Mouse (Mus musculus) MEL-GATA-1-ER (cell line): ENCODE measurements at regions not wholly inside any gene's neighbourhood (a gene's known extent, or its start where the extent isn't known, plus 50 kb on each side); places are given as distances from the start of the nearest gene placed in this dataset.
"Not testable (repeated sequence)": the region's sequence is repeated elsewhere in the genome, so short reads cannot be mapped to it uniquely, and the experiment has no call there.

Experiments used
- DNase-seq: peaks from one replicate; pipeline ENCODE4 v3.0.0-alpha.2; 2012; ENCODE audit warnings: low read depth; ENCODE audit errors: extremely low read depth

DNA sequence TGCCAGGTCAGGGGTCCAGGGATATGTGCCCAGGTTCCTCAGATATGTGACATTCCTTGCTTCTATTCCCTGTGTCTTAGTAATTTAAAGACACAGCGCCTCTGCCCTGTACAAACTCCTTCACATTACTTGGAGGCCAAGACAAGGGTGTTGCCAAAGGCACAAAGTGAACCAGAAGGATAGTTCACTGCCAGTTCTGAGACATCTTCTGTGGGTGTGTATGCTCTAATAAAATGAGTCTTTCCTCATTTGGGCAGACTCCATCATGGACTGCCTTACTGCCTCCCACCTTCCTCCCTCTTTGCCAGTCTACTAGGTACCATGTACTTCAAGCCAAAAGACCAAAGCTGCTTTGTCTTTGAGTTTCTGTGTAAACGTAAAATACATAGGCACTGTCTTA lies 65.8 kb upstream of the Rmdn2 start:
- DNase-seq: no peak

GRCm38 (mm10) chr17:79547075-79547474 lies 64.6 kb upstream of the Rmdn2 start:
- no peak for DNase-seq

DNA sequence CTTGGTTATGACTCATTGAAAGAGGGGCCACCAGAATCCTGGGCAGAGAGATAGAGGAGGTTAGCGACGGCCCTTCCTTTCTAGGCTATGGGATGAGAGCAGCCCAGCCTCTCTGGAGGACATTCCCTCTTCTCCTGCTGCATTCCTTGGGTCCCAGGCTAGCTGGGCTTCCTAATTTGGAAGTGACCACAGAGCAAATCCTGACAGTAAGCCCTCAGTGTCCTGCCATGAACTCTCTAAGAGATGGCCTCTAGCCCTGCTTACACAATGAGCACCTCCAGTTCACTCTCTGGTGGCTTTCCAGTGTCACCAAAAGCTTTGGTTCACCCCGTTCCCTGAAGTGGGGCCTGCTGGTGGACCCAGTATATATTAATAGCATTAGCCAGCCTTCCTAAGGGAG lies 64.1 kb upstream of the Rmdn2 start:
- DNase-seq: no peak

- not testable (repeated sequence) for DNase-seq
Observed at GRCm38 (mm10) chr17:79550409-79550808, 61.3 kb upstream of the Rmdn2 start.

GRCm38 (mm10) chr17:79553850-79554249 lies 57.8 kb upstream of the Rmdn2 start:
- no peak for DNase-seq

DNA sequence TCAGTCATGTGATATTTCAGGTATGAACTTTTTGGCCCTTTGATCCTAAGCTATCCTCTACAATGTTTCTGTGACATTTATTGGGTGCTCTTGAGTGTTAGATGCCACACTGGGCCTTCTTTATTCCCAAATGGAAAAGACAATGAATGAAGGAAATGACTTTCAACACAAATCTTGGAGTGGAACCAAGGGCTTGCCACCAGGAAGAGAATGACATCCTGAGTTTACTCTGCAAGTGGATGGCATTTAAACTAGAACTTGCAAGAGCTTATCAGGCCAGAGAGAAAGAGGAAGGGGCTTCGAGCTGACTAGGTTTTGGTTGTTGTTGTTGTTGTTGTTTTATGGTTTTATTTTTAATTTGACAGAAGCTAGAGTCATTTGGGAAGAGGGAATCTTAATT lies 56.1 kb upstream of the Rmdn2 start:
- no peak for DNase-seq
